Mouse (Mus musculus): ENCODE measurements around the gene Dcaf7.

DNA sequence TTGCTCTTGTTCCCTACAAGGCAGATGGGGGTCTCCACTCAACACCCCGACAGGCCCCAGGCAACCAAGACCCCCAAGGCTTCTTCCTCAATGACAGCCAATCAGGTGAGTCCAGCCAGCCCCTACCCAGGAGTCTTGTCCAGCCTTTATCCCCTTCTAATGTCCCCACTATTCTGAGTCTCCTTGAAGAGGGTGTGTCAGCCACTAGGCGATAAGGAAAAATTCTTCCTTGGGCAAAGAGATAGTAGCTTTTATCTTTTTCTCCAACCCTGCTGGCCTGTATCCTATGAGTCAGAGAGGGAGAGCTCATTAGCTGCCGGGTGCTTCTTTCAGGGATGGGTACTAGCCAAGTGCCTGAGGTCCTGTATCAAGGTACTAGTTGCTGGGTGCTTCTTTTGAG, 10.9 kb upstream of the Dcaf7 start:
- TF ChIP-seq POLR2A (IDR thresholded peaks at IDR 0.05; ENCODE audit: borderline replicate concordance, insufficient read depth, low read length), result no peak
- TF ChIP-seq CTCF (IDR thresholded peaks at IDR 0.05; ENCODE audit: borderline replicate concordance, insufficient read depth, low read depth, low read length), result no peak
